ENCODE assay signal across 33 mouse cellular contexts in the genomic region with DNA sequence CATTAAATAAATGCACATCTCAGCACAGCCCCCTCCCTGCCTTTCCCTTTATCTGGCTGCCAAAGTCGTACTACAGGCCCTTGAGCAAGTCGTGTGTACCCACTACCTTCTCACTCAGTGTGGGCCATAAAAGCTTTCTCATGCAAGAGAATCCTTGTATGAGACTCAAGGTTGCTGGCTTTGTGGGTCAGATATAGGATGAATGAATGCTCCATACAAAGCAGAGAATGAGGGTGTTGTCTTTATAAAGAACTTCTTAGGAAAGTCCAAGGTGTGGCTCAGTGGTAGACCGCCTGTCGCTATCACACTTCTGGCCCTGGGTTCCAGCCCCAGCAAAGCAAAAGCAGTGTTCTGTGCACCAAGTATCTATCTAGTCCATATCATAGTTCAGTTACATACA. TPM values are rescaled to one million over a fixed set of nuclear protein-coding genes. Genes with fewer than 3 reads are reported as not detected.
DNase-seq lines count a peak whose midpoint lies in the region; ATAC-seq lines count a peak whose summit lies in the region.
"Had no signal": no experiment of that assay in that cellular context is flagged by ENCODE, and none has a peak within 500 bp of the region (broad histone marks: within the 10 kb centered on the region; RNA-seq: fewer than 3 reads in every experiment).

No protein-coding gene starts in this region.

- no peaks in the 10 kb centered on the region for H3K9me3 ChIP-seq in forebrain, embryonic 14.5 days (replicated peaks; ENCODE audit: control insufficient read depth, low read length)
- no peaks in the 10 kb centered on the region for H3K9me3 ChIP-seq in forebrain, embryonic 10.5 days
- H3K9me3 ChIP-seq in hindbrain, embryonic 15.5 days: no peaks in the 10 kb centered on the region
- H3K9me3 ChIP-seq in hindbrain, embryonic 12.5 days (replicated peaks): no peaks in the 10 kb centered on the region
- H3K9me3 ChIP-seq in neural tube, embryonic 15.5 days (replicated peaks): no peaks in the 10 kb centered on the region
- H3K9me3 ChIP-seq: embryonic facial prominence, embryonic 13.5 days; heart, embryonic 13.5 days had no signal

- H3K4me2 ChIP-seq in forebrain, embryonic 14.5 days (ENCODE audit: low read length): peak overlapping the region; percentile 97
- H3K4me2 ChIP-seq in hindbrain, embryonic 15.5 days: peak overlapping the region; percentile 95
- no peak overlapping the region; the same call in 1 of the 2 replicates for H3K4me2 ChIP-seq in hindbrain, embryonic 12.5 days (replicated peaks)
- peak overlapping the region; percentile 92; the same call in 1 of the 2 replicates for H3K4me2 ChIP-seq in neural tube, embryonic 15.5 days
- H3K4me2 ChIP-seq: heart, embryonic 13.5 days had no signal

- no peak for ATAC-seq in forebrain, embryonic 14.5 days
- ATAC-seq in hindbrain, embryonic 15.5 days (ENCODE audit: low FRiP score, low read depth): no peak
- ATAC-seq in hindbrain, embryonic 12.5 days (ENCODE audit: low FRiP score): no peak
- no peak for ATAC-seq in neural tube, embryonic 15.5 days (ENCODE audit: low FRiP score)
- ATAC-seq: inflammation-experienced regulatory T-cells, adult 6 months had no signal

- no peak overlapping the region for H3K27ac ChIP-seq in forebrain, embryonic 14.5 days (ENCODE audit: low read depth, low read length)
- H3K27ac ChIP-seq in forebrain, embryonic 10.5 days: no peak overlapping the region
- no peak overlapping the region for H3K27ac ChIP-seq in hindbrain, embryonic 15.5 days (replicated peaks)
- H3K27ac ChIP-seq in hindbrain, embryonic 12.5 days: no peak overlapping the region
- H3K27ac ChIP-seq in neural tube, embryonic 15.5 days (replicated peaks): no peak overlapping the region
- H3K27ac ChIP-seq: heart, adult 2 months; heart, embryonic 13.5 days; layer of hippocampus, adult 2 months; left cerebral cortex, adult 2 months; liver, embryonic 14.5 days; macrophage; stomach, postnatal 0 days had no signal

- H3K9ac ChIP-seq in forebrain, embryonic 14.5 days (ENCODE audit: low read length): no peak overlapping the region
- H3K9ac ChIP-seq in hindbrain, embryonic 15.5 days: no peak overlapping the region
- H3K9ac ChIP-seq in hindbrain, embryonic 12.5 days: no peak overlapping the region; the same call in 1 of the 2 replicates
- no peak overlapping the region for H3K9ac ChIP-seq in neural tube, embryonic 15.5 days (replicated peaks)
- H3K9ac ChIP-seq: heart, embryonic 13.5 days; liver, embryonic 14.5 days had no signal

- H3K4me3 ChIP-seq in forebrain, embryonic 14.5 days (ENCODE audit: low read depth, low read length): 0 out of 2 replicates have a peak overlapping the region, but pooled peaks have one; percentile 61
- no peak overlapping the region for H3K4me3 ChIP-seq in forebrain, embryonic 10.5 days
- H3K4me3 ChIP-seq in hindbrain, embryonic 15.5 days: no peak overlapping the region
- no peak overlapping the region for H3K4me3 ChIP-seq in hindbrain, embryonic 12.5 days
- no peak overlapping the region for H3K4me3 ChIP-seq in neural tube, embryonic 15.5 days (replicated peaks)
- H3K4me3 ChIP-seq: erythroblast, embryonic 14.5 days; heart, adult 2 months; heart, embryonic 13.5 days; layer of hippocampus, adult 2 months; left cerebral cortex, adult 2 months had no signal

- 0 out of 2 replicates have a peak, but pooled peaks cover 7% of the 10 kb centered on the region for H3K27me3 ChIP-seq in forebrain, embryonic 14.5 days (replicated peaks; ENCODE audit: control insufficient read depth, insufficient read depth, low read length)
- H3K27me3 ChIP-seq in forebrain, embryonic 10.5 days (ENCODE audit: poor library complexity, severe bottlenecking): peaks cover 27% of the 10 kb centered on the region
- peaks cover 8% of the 10 kb centered on the region for H3K27me3 ChIP-seq in hindbrain, embryonic 15.5 days
- peaks cover 20% of the 10 kb centered on the region for H3K27me3 ChIP-seq in hindbrain, embryonic 12.5 days
- peaks cover 11% of the 10 kb centered on the region; the same call in 1 of the 2 replicates for H3K27me3 ChIP-seq in neural tube, embryonic 15.5 days (replicated peaks)

- peaks cover 62% of the 10 kb centered on the region for H3K36me3 ChIP-seq in forebrain, embryonic 14.5 days (ENCODE audit: control insufficient read depth, insufficient read depth, low read length)
- H3K36me3 ChIP-seq in forebrain, embryonic 10.5 days (replicated peaks): peaks cover 69% of the 10 kb centered on the region
- H3K36me3 ChIP-seq in hindbrain, embryonic 15.5 days: peaks cover 50% of the 10 kb centered on the region
- peaks cover 57% of the 10 kb centered on the region for H3K36me3 ChIP-seq in hindbrain, embryonic 12.5 days
- peaks cover 49% of the 10 kb centered on the region for H3K36me3 ChIP-seq in neural tube, embryonic 15.5 days

- no peak for DNase-seq in forebrain, embryonic 14.5 days (ENCODE audit: low spot score)
- DNase-seq in forebrain, embryonic 10.5 days (ENCODE audit: extremely low spot score, low spot score): no peak
- peak; percentile 78 for DNase-seq in ZHBTc4 (ENCODE audit: low read depth, low spot score)
- DNase-seq in kidney, postnatal 10 days: no peak
- DNase-seq: adrenal gland, postnatal 14 days; B cell, adult 2 months; cerebellum, adult 11 months; cerebellum, adult 9-10 months; cerebellum, postnatal 36 days; gastrocnemius, postnatal 36 days; heart, adult 2 months; heart, postnatal 10 days; kidney, adult 11 months; kidney, postnatal 36 days; liver; lung, adult 2 months; lung, postnatal 10 days; midbrain, embryonic 14.5 days; right cerebral cortex, postnatal 4 days; thymus, adult 18-20 months; thymus, postnatal 25 days had no signal

- H3K4me1 ChIP-seq in forebrain, embryonic 14.5 days (ENCODE audit: control insufficient read depth, insufficient read depth, low read length): peaks cover 3% of the 10 kb centered on the region; the same call in 1 of the 2 replicates
- peaks cover 56% of the 10 kb centered on the region for H3K4me1 ChIP-seq in forebrain, embryonic 10.5 days
- peaks cover 26% of the 10 kb centered on the region for H3K4me1 ChIP-seq in hindbrain, embryonic 15.5 days (replicated peaks)
- peaks cover 31% of the 10 kb centered on the region for H3K4me1 ChIP-seq in hindbrain, embryonic 12.5 days
- peaks cover 30% of the 10 kb centered on the region for H3K4me1 ChIP-seq in neural tube, embryonic 15.5 days

- WGBS in forebrain, embryonic 14.5 days: 42% methylated on average over 4 of the region's 4 CpGs
- WGBS in forebrain, embryonic 10.5 days: 74% methylated on average over 4 of the region's 4 CpGs
- WGBS in hindbrain, embryonic 15.5 days: 55% methylated on average over 4 of the region's 4 CpGs
- WGBS in hindbrain, embryonic 12.5 days: 64% methylated on average over 4 of the region's 4 CpGs
- 51% methylated on average over 4 of the region's 4 CpGs for WGBS in neural tube, embryonic 15.5 days

RNA-seq across cellular contexts. Expression of gene Fzd9, which starts 4.5 kb away (rescaled TPM):
- polyA plus RNA-seq in forebrain, embryonic 14.5 days (2014; fragmentation: Nextera tagmentation; extraction: Ambion mirVana): 11.4 and 12.4 TPM in 2 replicates
- polyA plus RNA-seq in forebrain, embryonic 10.5 days (2016; fragmentation: Nextera tagmentation; extraction: Ambion mirVana): 13.6 and 14.1 TPM in 2 replicates
- polyA plus RNA-seq in hindbrain, embryonic 15.5 days (2015; fragmentation: Nextera tagmentation; extraction: Ambion mirVana): 18.5 and 20.9 TPM in 2 replicates
- 16.0 and 16.2 TPM in 2 replicates for polyA plus RNA-seq in hindbrain, embryonic 12.5 days (2016; fragmentation: Nextera tagmentation; extraction: Ambion mirVana)
- 11.0 and 14.8 TPM in 2 replicates for polyA plus RNA-seq in neural tube, embryonic 15.5 days (2015; fragmentation: Nextera tagmentation; extraction: Ambion mirVana)
- polyA plus RNA-seq: macrophage had no signal

RNA-seq across cellular contexts. Expression of gene Baz1b, which starts 59.5 kb away (rescaled TPM):
- polyA plus RNA-seq in forebrain, embryonic 14.5 days (2014; fragmentation: Nextera tagmentation; extraction: Ambion mirVana): 35.5 and 44.3 TPM in 2 replicates
- 58.0 and 59.1 TPM in 2 replicates for polyA plus RNA-seq in forebrain, embryonic 10.5 days (2016; fragmentation: Nextera tagmentation; extraction: Ambion mirVana)
- polyA plus RNA-seq in hindbrain, embryonic 15.5 days (2015; fragmentation: Nextera tagmentation; extraction: Ambion mirVana): 26.6 and 28.9 TPM in 2 replicates
- 63.6 and 63.7 TPM in 2 replicates for polyA plus RNA-seq in hindbrain, embryonic 12.5 days (2016; fragmentation: Nextera tagmentation; extraction: Ambion mirVana)
- 23.6 and 27.1 TPM in 2 replicates for polyA plus RNA-seq in neural tube, embryonic 15.5 days (2015; fragmentation: Nextera tagmentation; extraction: Ambion mirVana)
